Mouse (Mus musculus) left cerebral cortex, postnatal 25 days (tissue): ENCODE results near the gene Gm17720. TPM values are rescaled to one million over a fixed set of nuclear protein-coding genes. Genes with fewer than 3 reads are reported as not detected.
"Not testable (repeated sequence)": the region's sequence is repeated elsewhere in the genome, so short reads cannot be mapped to it uniquely, and the experiment has no call there.

Experiments
- DNase-seq, 2 experiments: peaks; one replicate each; pipeline ENCODE4 v3.0.0; 2022; ENCODE audit warnings: low spot score in 2 of 2, mixed read lengths in 1 of 2
- intact Hi-C: fragments of 180-260 bp; cut with DNase I; formaldehyde crosslinking; loops from one replicate; pipeline ENCODE4 v1.15.1; 2025
- total RNA-seq, 2 experiments: library from RNA; stranded (reverse); gene quantifications; 2 replicates each; pipeline ENCODE4 v1.2.3; 2021

Gene Gm17720
- total RNA-seq, 2 experiments from 2014 or later: not detected

- DNase-seq: no peak
- intact Hi-C loops: no loop called here
Measured at GRCm38 (mm10) chr8:110058207-110058606, 44.3 kb downstream of the Gm17720 start.

GRCm38 (mm10) chr8:110051208-110051607 is 51.3 kb downstream of the Gm17720 start:
- intact Hi-C loops: no loop called here
- no peak for DNase-seq

- no peak for DNase-seq
- intact Hi-C loops: no loop called here
Measured at GRCm38 (mm10) chr8:110040509-110040908, 62.0 kb downstream of the Gm17720 start.

GRCm38 (mm10) chr8:110039659-110040058 is 62.9 kb downstream of the Gm17720 start, which contains the start of gene Chst4:
Gene Chst4 (minus strand): TSS chr8:110039740.
- DNase-seq: no peak
- intact Hi-C loops: no loop called here

GRCm38 (mm10) chr8:110039216-110039615 is 63.3 kb downstream of the Gm17720 start:
- peak in 1 of 2 experiments; percentile 28 for DNase-seq
- intact Hi-C loops: no loop called here

GRCm38 (mm10) chr8:110036156-110036555 is 66.4 kb downstream of the Gm17720 start:
- DNase-seq: peak in 1 of 2 experiments; percentile 4
- intact Hi-C loops: no loop called here

- peak in 1 of 2 experiments; percentile 2 for DNase-seq
Measured at GRCm38 (mm10) chr8:110034331-110034730, 68.2 kb downstream of the Gm17720 start.

GRCm38 (mm10) chr8:110033771-110034170 is 68.8 kb downstream of the Gm17720 start:
- intact Hi-C loops, DNase-seq: not testable (repeated sequence)

More at GRCm38 (mm10) chr8:110034331-110034730, 68.2 kb downstream of the Gm17720 start:
- intact Hi-C loops: no loop called here

Other genes with a start within 250 kb of the Gm17720 start
- gene Phlpp2, start 234.2 kb downstream of the Gm17720 start, total RNA-seq: 10 to 100 TPM; 33.7 to 35.1 TPM
- gene Marveld3, start 140.6 kb downstream of the Gm17720 start, total RNA-seq: not detected
- gene Tat, start 112.3 kb downstream of the Gm17720 start, total RNA-seq: not detected
- gene Chst4, start 63.0 kb downstream of the Gm17720 start, total RNA-seq: under 1 TPM in 1 of 2 experiments, not detected in 1; 0.30 TPM
- gene Zfp612, start 23.0 kb downstream of the Gm17720 start, total RNA-seq: 10 to 100 TPM; 39.9 TPM
- not detected for gene Gm21964, start 1.5 kb downstream of the Gm17720 start, total RNA-seq
- 10 to 100 TPM; 24.0 to 25.5 TPM for gene Calb2, start 65.5 kb upstream of the Gm17720 start, total RNA-seq
- gene Cmtr2, start 112.9 kb upstream of the Gm17720 start, total RNA-seq: 1 to 10 TPM; 4.0 to 5.1 TPM
- gene Hydin, start 164.2 kb upstream of the Gm17720 start, total RNA-seq: under 1 TPM; 0.39 to 0.41 TPM